Mouse (Mus musculus) heart, adult 2 months (tissue): ENCODE data around the gene Fkbp7.

Experiments used
- CTCF ChIP-seq: fragments of 200-600 bp; IDR thresholded peaks from 2 replicates; pipeline ENCODE4 v1.8.1; 2022; ENCODE audit warnings: antibody characterized with exemption, mild to moderate bottlenecking, moderate library complexity
- EP300 ChIP-seq: fragments of 200-500 bp; IDR thresholded peaks from 2 replicates; pipeline ENCODE4 v1.6.1; 2011; ENCODE audit warnings: low read depth, low read length, control low read depth; ENCODE audit not compliant: insufficient read depth
- POLR2A ChIP-seq: fragments of 200-500 bp; IDR thresholded peaks from 2 replicates; pipeline ENCODE4 v1.6.1; 2011; ENCODE audit warnings: mild to moderate bottlenecking, low read depth, low read length, control low read depth; ENCODE audit not compliant: insufficient read depth

DNA sequence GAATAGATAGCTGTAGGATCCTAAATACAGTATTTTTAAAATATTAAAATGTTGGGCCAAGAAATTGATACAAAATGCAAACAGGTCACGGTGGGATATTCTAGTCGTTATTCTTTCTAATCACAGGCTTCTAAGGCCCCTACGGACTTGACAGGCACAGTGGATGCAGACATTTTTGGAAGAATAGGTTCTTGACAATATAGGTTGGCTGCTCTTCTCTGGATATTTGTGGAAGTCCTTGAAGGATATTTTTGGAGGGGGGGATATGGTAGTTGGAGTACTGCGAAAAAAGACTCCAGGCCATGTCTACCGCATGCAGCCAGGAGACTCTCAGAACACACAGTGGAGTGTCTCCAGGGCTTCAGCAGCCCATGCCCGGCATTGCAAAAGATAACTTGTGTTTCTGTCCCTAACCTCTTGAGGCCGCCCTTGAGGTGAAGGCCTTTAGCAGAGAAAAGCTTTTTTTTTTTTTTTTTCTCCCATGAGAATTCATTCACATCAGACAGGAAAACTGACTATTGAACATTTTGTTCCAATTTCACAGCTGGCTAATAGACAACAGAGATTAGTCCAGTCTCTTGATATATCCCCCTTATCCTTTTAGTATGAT lies 661 bp upstream of the Fkbp7 start:
- TF ChIP-seq CTCF, result peak; percentile 73
- TF ChIP-seq POLR2A, result no peak
- TF ChIP-seq EP300, result no peak
